Mouse (Mus musculus): ENCODE measurements at regions not wholly inside any gene's neighbourhood (a gene's known extent, or its start where the extent isn't known, plus 50 kb on each side); places are given as distances from the start of the nearest gene placed in this dataset.

DNA sequence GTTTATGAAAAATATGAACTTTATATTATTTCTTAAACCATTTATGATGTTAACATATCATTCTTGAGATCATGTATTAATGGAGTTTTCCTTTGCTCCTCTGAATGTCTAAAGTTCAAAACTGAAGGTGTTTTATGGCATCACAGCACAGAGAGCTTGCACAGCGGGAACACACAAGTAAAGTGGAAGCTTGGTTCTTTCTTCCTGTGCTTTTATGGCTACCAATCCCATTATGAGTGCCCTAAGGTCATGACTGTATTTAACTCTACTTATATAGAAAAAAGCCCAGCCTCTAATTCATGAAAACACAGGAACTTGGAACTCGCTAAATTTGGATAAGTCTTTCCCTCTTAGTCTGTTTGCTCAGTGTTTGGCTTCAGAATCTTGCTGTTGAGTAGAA is 417.3 kb upstream of the Adamts5 start:
- no peak for DNase-seq (ENCODE audit: low read depth)
- TF ChIP-seq POLR2A (IDR thresholded peaks at IDR 0.05; ENCODE audit: borderline replicate concordance, extremely low read depth, insufficient read depth, insufficient read length, poor library complexity, severe bottlenecking) (no peak), CTCF (IDR thresholded peaks at IDR 0.05; ENCODE audit: borderline replicate concordance, extremely low read depth, insufficient read depth, insufficient read length) (no peak)

DNA sequence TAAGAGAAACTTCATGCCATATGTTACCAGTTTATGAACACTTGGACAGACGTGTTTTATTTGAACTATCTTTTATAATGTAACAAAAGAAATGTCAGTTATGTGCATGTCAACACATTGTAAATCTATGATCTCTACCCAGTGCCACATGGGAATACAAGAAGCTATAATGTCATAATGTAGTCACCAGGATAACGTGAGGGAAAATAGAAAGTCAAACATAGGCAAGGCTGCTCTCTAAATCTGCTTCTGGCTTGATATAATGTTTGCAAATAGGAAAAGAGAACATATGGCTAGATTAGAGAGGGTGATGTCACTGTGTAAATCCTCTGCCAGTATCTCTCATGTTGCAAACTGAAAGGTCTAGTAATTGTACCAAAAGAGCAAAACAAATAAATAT is 408.1 kb upstream of the Adamts5 start:
- peak; percentile 58 for DNase-seq (ENCODE audit: low read depth)
- TF ChIP-seq POLR2A (IDR thresholded peaks at IDR 0.05; ENCODE audit: borderline replicate concordance, extremely low read depth, insufficient read depth, insufficient read length, poor library complexity, severe bottlenecking) (no peak), CTCF (IDR thresholded peaks at IDR 0.05; ENCODE audit: borderline replicate concordance, extremely low read depth, insufficient read depth, insufficient read length) (no peak)

DNA sequence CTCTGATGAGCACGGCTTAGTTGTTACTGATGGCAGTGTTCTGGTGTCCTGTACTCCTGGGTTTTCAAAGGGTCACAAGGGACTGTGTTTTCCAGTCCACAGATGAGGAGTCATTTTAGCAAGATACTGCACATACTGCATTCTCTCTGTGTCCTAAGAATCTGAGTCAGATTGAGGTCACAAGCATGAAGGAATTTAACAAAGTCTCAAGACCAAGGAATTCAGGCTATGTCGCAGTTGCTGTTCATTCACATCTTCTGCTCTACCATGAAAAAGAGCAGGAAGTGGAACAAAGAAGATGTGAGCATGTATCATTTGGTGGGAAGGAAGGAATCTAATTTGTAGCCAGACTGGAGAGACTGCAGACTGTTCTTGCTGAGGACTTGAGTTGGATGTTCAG is 402.2 kb upstream of the Adamts5 start:
- no peak for DNase-seq (ENCODE audit: low read depth)
- TF ChIP-seq CTCF (IDR thresholded peaks at IDR 0.05; ENCODE audit: borderline replicate concordance, extremely low read depth, insufficient read depth, insufficient read length) (no peak), POLR2A (IDR thresholded peaks at IDR 0.05; ENCODE audit: borderline replicate concordance, extremely low read depth, insufficient read depth, insufficient read length, poor library complexity, severe bottlenecking) (no peak)

DNA sequence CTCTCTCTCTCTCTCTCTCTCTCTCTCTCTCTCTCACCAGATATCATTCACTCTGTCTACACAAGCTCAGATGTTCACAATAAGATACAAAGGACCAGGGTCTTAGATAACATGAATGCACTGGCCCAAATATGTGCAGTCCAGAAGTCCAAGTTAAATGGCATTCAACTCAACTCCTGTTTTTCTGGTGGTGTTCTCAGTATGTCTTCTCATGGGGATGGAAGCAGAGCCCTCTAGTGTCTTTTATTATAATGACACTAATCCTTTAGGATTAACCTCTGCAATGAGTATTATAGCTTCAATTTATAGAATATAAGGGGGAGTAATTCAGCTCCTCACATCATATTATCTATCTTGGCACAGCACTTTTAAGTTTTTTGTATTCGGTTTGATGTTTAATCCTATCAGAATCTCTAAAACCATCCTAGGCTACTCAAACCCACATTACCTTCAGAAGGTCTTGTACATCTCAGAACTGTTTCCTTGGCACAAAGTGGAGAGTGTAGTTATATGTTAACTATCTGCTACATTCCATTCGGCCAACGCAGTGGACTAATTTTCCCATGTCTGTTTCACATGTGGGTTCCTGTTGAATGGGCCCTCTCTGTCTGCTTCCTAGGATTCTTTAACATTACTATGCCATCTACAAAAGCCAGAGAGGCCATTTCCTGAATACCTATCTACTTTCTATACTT is 401.0 kb upstream of the Adamts5 start:
- TF ChIP-seq CTCF (IDR thresholded peaks at IDR 0.05; ENCODE audit: borderline replicate concordance, extremely low read depth, insufficient read depth, insufficient read length) (no peak), POLR2A (IDR thresholded peaks at IDR 0.05; ENCODE audit: borderline replicate concordance, extremely low read depth, insufficient read depth, insufficient read length, poor library complexity, severe bottlenecking) (no peak)
- DNase-seq (ENCODE audit: low read depth): peak; percentile 50

DNA sequence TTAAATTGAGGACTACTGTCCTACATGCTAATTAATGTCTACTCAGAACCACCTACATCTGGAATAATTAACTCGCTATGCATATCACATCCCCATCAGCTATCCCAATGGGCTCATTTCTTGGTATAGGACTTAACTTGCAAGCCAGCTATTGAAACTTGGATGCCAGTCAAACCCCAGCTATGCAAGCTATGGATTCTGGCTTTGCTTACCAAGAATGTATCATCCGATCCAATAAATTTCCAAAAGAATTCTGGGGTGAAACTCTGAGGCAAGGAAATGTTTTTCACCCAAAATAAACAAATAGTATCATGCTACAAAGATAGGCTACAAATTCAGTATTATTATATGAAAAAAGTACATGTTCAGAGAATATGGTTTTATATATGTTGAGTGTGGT is 392.8 kb upstream of the Adamts5 start:
- TF ChIP-seq CTCF (IDR thresholded peaks at IDR 0.05; ENCODE audit: borderline replicate concordance, extremely low read depth, insufficient read depth, insufficient read length): no peak
- no peak for TF ChIP-seq POLR2A (IDR thresholded peaks at IDR 0.05; ENCODE audit: borderline replicate concordance, extremely low read depth, insufficient read depth, insufficient read length, poor library complexity, severe bottlenecking)
- DNase-seq (ENCODE audit: low read depth): no peak

DNA sequence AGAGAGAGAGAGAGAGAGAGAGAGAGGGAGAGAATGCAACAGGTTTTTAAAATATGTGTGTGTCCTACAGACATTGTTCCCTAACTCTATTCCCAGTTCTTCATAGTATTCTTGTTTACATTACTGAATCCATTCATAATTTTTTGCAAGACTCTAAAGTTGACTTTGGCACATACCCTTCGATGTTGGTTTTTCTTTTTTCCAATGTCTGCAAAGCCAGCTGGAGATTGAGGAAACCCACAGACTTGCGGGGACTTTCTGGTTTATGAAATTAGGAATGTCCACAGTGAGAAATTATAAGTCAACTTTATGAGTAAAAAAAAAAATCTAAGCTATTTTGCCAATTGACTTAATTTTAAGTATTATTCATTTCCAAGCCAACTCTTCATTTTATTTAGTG is 379.7 kb upstream of the Adamts5 start:
- TF ChIP-seq POLR2A (IDR thresholded peaks at IDR 0.05; ENCODE audit: borderline replicate concordance, extremely low read depth, insufficient read depth, insufficient read length, poor library complexity, severe bottlenecking) (no peak), CTCF (IDR thresholded peaks at IDR 0.05; ENCODE audit: borderline replicate concordance, extremely low read depth, insufficient read depth, insufficient read length) (no peak)
- no peak for DNase-seq (ENCODE audit: low read depth)

DNA sequence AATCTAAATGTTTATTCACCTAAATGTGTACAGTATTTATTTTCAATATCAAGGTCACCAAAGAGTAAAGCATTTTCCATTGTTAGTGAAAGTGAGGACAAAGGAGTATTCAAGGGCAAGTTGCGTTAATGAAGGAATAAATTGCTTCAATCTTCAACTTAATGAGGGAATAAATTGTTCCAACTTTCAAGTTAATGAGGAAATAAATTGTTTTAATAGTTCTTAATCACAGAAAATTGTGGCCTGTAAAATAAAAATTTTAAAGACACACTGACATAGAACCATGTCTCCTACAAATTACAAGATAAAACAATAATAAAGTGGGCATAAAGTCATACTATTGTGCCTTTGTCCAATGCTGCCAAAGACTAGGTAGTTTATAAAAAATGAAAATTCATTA is 375.4 kb upstream of the Adamts5 start:
- TF ChIP-seq POLR2A (IDR thresholded peaks at IDR 0.05; ENCODE audit: borderline replicate concordance, extremely low read depth, insufficient read depth, insufficient read length, poor library complexity, severe bottlenecking) (no peak), CTCF (IDR thresholded peaks at IDR 0.05; ENCODE audit: borderline replicate concordance, extremely low read depth, insufficient read depth, insufficient read length) (no peak)
- no peak for DNase-seq (ENCODE audit: low read depth)

DNA sequence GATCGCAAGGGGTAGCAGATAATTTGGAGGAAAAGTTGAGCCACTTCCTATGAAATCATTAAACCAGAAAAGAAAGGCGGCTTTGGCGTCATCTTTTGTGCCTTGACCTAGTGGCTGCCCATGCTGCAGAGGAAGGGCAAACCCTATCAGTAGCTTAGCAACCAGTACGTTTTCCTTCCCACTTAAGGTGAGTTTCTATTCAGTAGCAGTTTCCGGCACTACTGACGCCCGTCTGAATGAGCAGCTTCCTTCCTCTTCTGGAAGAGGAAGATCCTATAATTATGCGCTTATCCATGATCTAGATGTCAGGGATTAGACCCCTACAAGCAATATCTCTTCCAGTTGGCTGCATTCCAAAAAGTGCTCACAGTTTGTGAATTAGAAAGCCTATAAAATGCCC is 360.0 kb upstream of the Adamts5 start:
- DNase-seq (ENCODE audit: low read depth): peak; percentile 19
- TF ChIP-seq POLR2A (IDR thresholded peaks at IDR 0.05; ENCODE audit: borderline replicate concordance, extremely low read depth, insufficient read depth, insufficient read length, poor library complexity, severe bottlenecking) (no peak), CTCF (IDR thresholded peaks at IDR 0.05; ENCODE audit: borderline replicate concordance, extremely low read depth, insufficient read depth, insufficient read length) (no peak)

DNA sequence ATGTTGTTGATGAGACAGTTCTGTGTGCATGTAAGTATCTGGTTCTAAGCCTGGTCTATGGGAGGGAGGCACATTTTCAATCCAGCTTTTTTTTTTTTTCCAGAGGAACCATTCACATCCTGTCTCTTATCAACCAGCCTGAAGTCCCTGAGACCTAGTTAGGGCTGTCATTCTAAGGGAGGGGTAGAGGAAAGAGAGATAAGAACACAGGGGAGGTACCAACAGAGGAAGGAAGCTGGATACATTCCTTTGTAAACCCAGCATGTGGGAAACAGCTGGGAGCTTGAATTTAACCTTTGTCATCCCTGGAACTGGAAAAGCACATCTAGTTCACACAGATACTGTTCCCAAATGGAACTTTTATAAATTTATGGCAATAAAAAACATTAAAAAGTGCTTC is 351.0 kb upstream of the Adamts5 start:
- no peak for DNase-seq (ENCODE audit: low read depth)
- TF ChIP-seq CTCF (IDR thresholded peaks at IDR 0.05; ENCODE audit: borderline replicate concordance, extremely low read depth, insufficient read depth, insufficient read length): no peak
- TF ChIP-seq POLR2A (IDR thresholded peaks at IDR 0.05; ENCODE audit: borderline replicate concordance, extremely low read depth, insufficient read depth, insufficient read length, poor library complexity, severe bottlenecking): no peak

DNA sequence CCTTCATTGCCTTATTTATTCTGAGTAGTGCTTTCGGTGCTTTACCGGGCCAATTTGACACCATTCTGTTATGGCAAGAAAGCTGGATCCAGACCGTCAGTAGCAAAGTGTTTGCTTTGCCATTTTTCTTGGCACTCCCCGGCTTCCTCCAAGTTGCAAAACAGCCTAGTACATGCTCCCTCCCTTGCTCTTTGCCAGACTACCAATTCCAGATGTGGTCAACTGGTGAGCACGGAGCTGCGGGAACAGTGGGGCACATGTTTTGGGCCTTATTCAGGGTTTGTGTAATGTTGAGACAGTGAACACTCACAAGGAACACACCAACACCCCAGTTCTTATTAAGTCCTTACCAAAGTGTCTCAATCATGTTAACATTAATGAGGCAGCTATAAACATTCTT is 348.4 kb upstream of the Adamts5 start:
- DNase-seq (ENCODE audit: low read depth): no peak
- TF ChIP-seq POLR2A (IDR thresholded peaks at IDR 0.05; ENCODE audit: borderline replicate concordance, extremely low read depth, insufficient read depth, insufficient read length, poor library complexity, severe bottlenecking) (no peak), CTCF (IDR thresholded peaks at IDR 0.05; ENCODE audit: borderline replicate concordance, extremely low read depth, insufficient read depth, insufficient read length) (no peak)

DNA sequence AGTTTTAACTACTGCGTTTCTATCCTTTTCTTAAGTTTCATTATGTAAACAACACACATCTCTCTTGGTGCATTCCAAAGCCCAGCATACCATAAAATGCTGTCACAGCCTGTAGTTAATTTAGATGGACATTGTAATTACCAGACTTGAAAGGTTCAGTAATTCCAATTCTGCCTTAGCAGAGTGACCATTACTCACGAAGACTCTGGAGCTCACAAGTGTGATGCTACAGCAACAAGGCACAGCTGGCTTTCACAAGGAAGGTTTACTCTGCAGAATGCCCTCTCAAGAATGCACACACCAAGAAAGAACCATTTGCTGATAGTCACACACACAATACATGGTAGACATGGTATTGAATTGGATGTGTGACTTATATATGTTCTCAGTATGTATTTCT is 342.6 kb upstream of the Adamts5 start:
- TF ChIP-seq CTCF (IDR thresholded peaks at IDR 0.05; ENCODE audit: borderline replicate concordance, extremely low read depth, insufficient read depth, insufficient read length) (no peak), POLR2A (IDR thresholded peaks at IDR 0.05; ENCODE audit: borderline replicate concordance, extremely low read depth, insufficient read depth, insufficient read length, poor library complexity, severe bottlenecking) (no peak)
- DNase-seq (ENCODE audit: low read depth): no peak

DNA sequence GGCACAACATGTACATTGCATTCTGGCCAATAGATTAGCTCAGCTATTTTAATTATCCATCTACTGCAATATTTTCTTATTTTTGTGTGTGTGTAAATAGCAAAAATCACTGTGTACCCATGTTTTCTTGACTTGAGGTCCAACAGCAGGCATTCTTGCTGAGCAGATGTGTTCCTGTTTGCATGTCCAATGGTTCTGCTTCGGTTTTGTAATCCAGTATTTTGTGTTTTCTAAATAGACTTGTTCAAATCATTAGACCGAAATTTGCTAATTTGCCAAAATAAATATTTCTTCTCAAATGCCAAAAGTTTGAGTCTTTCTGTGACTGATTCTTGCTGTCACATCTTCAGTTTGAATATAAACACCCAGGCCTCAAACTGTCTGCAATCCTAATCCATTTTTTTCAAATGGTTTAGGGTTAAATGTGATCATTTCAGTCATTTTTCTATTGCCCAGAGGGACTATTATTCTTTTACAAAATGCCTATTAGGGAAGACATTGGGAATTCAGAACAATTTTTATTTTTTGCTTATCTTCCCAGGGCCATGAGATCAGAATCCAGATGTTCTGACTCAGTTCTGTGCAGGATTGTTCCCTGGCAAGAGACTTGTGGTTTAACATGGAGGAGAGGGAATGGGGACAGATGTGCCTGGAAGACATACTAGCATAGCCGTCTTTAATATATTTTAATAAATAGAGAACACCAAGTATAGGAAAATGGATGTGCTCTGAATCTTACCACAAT is 341.3 kb upstream of the Adamts5 start:
- DNase-seq (ENCODE audit: low read depth): no peak
- TF ChIP-seq POLR2A (IDR thresholded peaks at IDR 0.05; ENCODE audit: borderline replicate concordance, extremely low read depth, insufficient read depth, insufficient read length, poor library complexity, severe bottlenecking): no peak
- no peak for TF ChIP-seq CTCF (IDR thresholded peaks at IDR 0.05; ENCODE audit: borderline replicate concordance, extremely low read depth, insufficient read depth, insufficient read length)

Measured in brain, embryonic 14.5 days (tissue).